ENCODE assay signal across 25 mouse cellular contexts in genomic region chr4:83053206-83053605, GRCm38 (mm10). TPM values are rescaled to one million over a fixed set of nuclear protein-coding genes. Genes with fewer than 3 reads are reported as not detected.
"Had no signal": no experiment of that assay in that cellular context is flagged by ENCODE, and none has a peak within 500 bp of the region (broad histone marks: within the 10 kb centered on the region; RNA-seq: fewer than 3 reads in every experiment).

No protein-coding gene starts in this region.

- H3K27me3 ChIP-seq: limb, embryonic 12.5 days; limb, embryonic 15.5 days had no signal

- H3K27ac ChIP-seq: layer of hippocampus, adult 2 months; limb, embryonic 15.5 days; liver, embryonic 14.5 days; macrophage; midbrain, embryonic 13.5 days; neural tube, embryonic 13.5 days had no signal

- H3K9ac ChIP-seq: limb, embryonic 15.5 days; liver, embryonic 14.5 days; liver, postnatal 0 days had no signal

- DNase-seq: kidney, adult 11 months; kidney, adult 8-10 months; kidney, postnatal 25 days; layer of hippocampus, adult 9-11 months; liver, postnatal 0 days; lung, embryonic 14.5 days; right cerebral cortex, adult 18-20 months; right cerebral cortex, postnatal 14 days; spleen, adult 18-20 months; thymus, adult 2 months; thymus, postnatal 25 days had no signal

- H3K4me3 ChIP-seq: layer of hippocampus, adult 2 months; megakaryocyte, embryonic 14.5 days; myocyte had no signal

- H3K36me3 ChIP-seq: limb, embryonic 12.5 days; limb, embryonic 15.5 days; midbrain, embryonic 10.5 days; midbrain, embryonic 13.5 days; neural tube, embryonic 13.5 days had no signal

- H3K4me1 ChIP-seq: megakaryocyte, embryonic 14.5 days had no signal

- ATAC-seq: liver, postnatal 0 days; lung, postnatal 0 days; midbrain, embryonic 16.5 days had no signal

- H3K9me3 ChIP-seq: limb, embryonic 12.5 days; limb, embryonic 15.5 days; midbrain, embryonic 10.5 days; midbrain, embryonic 13.5 days; neural tube, embryonic 13.5 days had no signal

RNA-seq across cellular contexts. Expression of gene Frem1, which starts 1.1 kb away (rescaled TPM):
- total RNA-seq: monocyte, adult 5-6 weeks; neutrophil, adult 5-6 weeks had no signal
- polyA plus RNA-seq: macrophage had no signal
